Mouse (Mus musculus): ENCODE measurements around the gene Rnf227. TPM values are rescaled to one million over a fixed set of nuclear protein-coding genes. Genes with fewer than 3 reads are reported as not detected.

Gene Rnf227
- polyA plus RNA-seq, 1 experiment from 2014 or later: 24.5 TPM

GRCm38 (mm10) chr11:69331929-69332405 is 8.3 kb upstream of the Rnf227 start:
- H3K27me3 ChIP-seq: peaks cover 16% of the 10 kb centered on the region
- H3K4me2 ChIP-seq (replicated peaks): peak overlapping the region; percentile 61
- H3K27ac ChIP-seq (replicated peaks): peak overlapping the region; percentile 79
- H3K36me3 ChIP-seq: no peaks in the 10 kb centered on the region
- H3K9ac ChIP-seq: peak overlapping the region; percentile 45
- 2% methylated on average over 24 of the region's 24 CpGs for WGBS
- peak; percentile 77; the same call in 1 of the 2 replicates for ATAC-seq (ENCODE audit: insufficient number of reproducible peaks, low FRiP score, low TSS enrichment, low read depth)
- peak overlapping the region; percentile 58 for H3K4me3 ChIP-seq (replicated peaks)
- peaks cover 25% of the 10 kb centered on the region for H3K4me1 ChIP-seq
- H3K9me3 ChIP-seq (replicated peaks): no peaks in the 10 kb centered on the region

DNA sequence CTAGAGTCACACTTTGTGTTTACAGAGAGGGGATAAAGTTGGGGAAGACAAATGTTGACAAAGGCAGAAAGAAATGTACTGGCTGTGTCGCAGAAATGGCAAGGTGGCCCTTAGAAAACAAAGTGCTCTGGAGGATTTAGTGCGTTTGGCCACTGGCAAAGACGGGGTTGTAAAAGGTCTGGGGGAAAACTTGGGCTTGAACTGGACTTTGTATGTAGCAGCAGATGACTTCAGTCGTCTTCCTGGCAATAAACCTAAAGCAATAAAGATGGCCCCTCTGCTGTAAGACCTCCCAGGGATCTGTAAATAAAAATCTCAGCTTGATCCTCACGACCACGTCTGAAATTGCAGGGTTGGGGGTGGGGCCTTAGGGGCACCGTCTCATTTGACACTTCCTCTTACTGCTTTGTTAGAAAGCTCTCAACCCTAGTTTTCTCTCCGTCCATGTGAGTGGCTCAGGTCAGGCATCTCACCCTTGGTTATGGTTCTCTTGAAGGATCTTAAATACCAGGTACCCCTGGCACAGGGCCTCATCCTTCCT is 7.5 kb upstream of the Rnf227 start:
- no peak for ATAC-seq (ENCODE audit: insufficient number of reproducible peaks, low FRiP score, low TSS enrichment, low read depth)
- H3K4me2 ChIP-seq (replicated peaks): peak overlapping the region; percentile 61
- WGBS: 36% methylated on average over 8 of the region's 8 CpGs
- no peaks in the 10 kb centered on the region for H3K36me3 ChIP-seq
- peaks cover 23% of the 10 kb centered on the region for H3K4me1 ChIP-seq
- H3K4me3 ChIP-seq (replicated peaks): no peak overlapping the region; the same call in 1 of the 2 replicates
- H3K9ac ChIP-seq: 0 out of 2 replicates have a peak overlapping the region, but pooled peaks have one; percentile 45
- no peaks in the 10 kb centered on the region for H3K9me3 ChIP-seq (replicated peaks)
- no peak overlapping the region; the same call in 1 of the 2 replicates for H3K27ac ChIP-seq (replicated peaks)
- peaks cover 8% of the 10 kb centered on the region for H3K27me3 ChIP-seq

GRCm38 (mm10) chr11:69333922-69334321 is 6.3 kb upstream of the Rnf227 start:
- no peak for ATAC-seq (ENCODE audit: insufficient number of reproducible peaks, low FRiP score, low TSS enrichment, low read depth)
- Histone ChIP-seq H3K27ac (replicated peaks) (no peak overlapping the region), H3K4me3 (replicated peaks) (no peak overlapping the region), H3K9me3 (replicated peaks) (no peaks in the 10 kb centered on the region), H3K4me2 (replicated peaks) (no peak overlapping the region), H3K27me3 (peaks cover 3% of the 10 kb centered on the region; the same call in 1 of the 2 replicates), H3K4me1 (peaks cover 23% of the 10 kb centered on the region), H3K36me3 (no peaks in the 10 kb centered on the region), H3K9ac (no peak overlapping the region)
- 56% methylated on average over 3 of the region's 3 CpGs for WGBS

DNA sequence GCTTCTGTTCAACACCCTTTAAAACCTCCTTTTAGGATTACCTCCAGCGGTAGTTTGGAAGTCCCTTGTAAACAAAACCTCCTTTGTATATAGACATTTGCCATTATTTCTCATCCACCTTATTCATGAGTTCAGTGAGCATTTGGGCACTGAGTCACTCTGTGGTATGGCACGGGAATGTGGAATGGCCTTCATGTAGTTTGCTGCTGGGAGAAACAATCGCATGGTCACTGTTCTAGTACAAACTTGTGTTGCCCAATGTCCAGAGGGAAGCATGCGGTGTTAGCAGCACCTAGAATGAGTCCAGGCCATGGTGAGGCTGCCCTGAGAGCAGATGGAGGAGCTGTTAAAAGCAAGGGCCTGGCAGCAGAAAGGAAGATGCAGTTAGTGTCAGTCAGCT is 5.5 kb upstream of the Rnf227 start:
- Histone ChIP-seq H3K4me3 (replicated peaks) (no peak overlapping the region), H3K27ac (replicated peaks) (no peak overlapping the region), H3K9ac (no peak overlapping the region), H3K4me1 (peaks cover 26% of the 10 kb centered on the region), H3K9me3 (replicated peaks) (no peaks in the 10 kb centered on the region), H3K36me3 (no peaks in the 10 kb centered on the region), H3K27me3 (no peaks in the 10 kb centered on the region), H3K4me2 (replicated peaks) (no peak overlapping the region)
- WGBS: 66% methylated on average over 4 of the region's 4 CpGs
- ATAC-seq (ENCODE audit: insufficient number of reproducible peaks, low FRiP score, low TSS enrichment, low read depth): no peak

DNA sequence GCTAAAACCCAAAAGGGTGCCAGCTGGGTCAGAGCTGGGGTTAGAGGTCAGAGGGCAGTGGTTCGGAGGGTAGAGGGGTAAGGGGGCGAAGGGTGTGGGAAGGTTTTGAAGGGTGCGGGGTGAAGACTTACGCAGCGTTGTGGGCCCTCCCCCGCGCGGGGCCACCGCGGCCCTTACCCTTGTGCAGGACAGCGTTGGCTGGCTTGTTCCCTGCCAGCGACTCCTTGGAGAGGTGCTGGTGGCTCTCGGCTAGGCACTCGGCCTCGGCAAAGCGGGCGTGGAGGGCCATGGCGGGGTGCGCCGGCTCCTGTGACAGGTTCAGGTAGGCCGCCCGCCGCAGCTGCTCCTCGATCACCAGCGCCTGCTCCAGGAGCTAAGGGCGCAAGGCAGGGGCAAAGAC is 6.2 kb downstream of the Rnf227 start:
- Histone ChIP-seq H3K4me1 (peaks cover 2% of the 10 kb centered on the region), H3K36me3 (peaks cover 87% of the 10 kb centered on the region), H3K4me2 (replicated peaks) (no peak overlapping the region), H3K27ac (replicated peaks) (no peak overlapping the region), H3K27me3 (no peaks in the 10 kb centered on the region), H3K9ac (no peak overlapping the region), H3K4me3 (replicated peaks) (no peak overlapping the region), H3K9me3 (replicated peaks) (no peaks in the 10 kb centered on the region)
- 86% methylated on average over 26 of the region's 26 CpGs for WGBS
- ATAC-seq (ENCODE audit: insufficient number of reproducible peaks, low FRiP score, low TSS enrichment, low read depth): no peak

GRCm38 (mm10) chr11:69356544-69356943 is 16.3 kb downstream of the Rnf227 start:
- no peak overlapping the region for H3K9ac ChIP-seq
- 0 out of 2 replicates have a peak, but pooled peaks cover 3% of the 10 kb centered on the region for H3K4me1 ChIP-seq
- H3K36me3 ChIP-seq: peaks cover 98% of the 10 kb centered on the region
- no peak for ATAC-seq (ENCODE audit: insufficient number of reproducible peaks, low FRiP score, low TSS enrichment, low read depth)
- no peak overlapping the region for H3K4me2 ChIP-seq (replicated peaks)
- no peaks in the 10 kb centered on the region for H3K27me3 ChIP-seq
- H3K27ac ChIP-seq (replicated peaks): no peak overlapping the region
- no peaks in the 10 kb centered on the region for H3K9me3 ChIP-seq (replicated peaks)
- H3K4me3 ChIP-seq (replicated peaks): no peak overlapping the region
- WGBS: 91% methylated on average over 5 of the region's 5 CpGs

DNA sequence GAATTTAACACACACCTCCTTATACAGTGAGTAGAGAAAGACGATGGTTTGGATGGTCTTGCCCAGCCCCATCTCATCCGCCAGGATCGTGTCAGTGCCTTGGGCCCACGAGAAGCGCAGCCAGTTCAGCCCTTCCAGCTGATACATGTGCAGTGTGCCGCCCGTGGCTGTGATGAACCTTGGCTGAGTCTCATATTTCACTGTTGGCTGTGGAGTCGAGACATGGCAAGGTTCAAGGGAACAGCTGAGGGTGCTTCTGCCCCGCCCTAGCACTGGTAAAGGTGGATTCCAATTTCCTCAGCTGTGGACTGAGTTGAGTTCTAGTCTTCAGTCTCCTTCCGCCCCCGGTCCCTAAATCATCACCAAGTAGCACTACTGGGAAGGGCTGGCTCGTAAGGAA is 17.4 kb downstream of the Rnf227 start:
- 80% methylated on average over 12 of the region's 12 CpGs for WGBS
- no peak for ATAC-seq (ENCODE audit: insufficient number of reproducible peaks, low FRiP score, low TSS enrichment, low read depth)
- no peak overlapping the region for H3K4me2 ChIP-seq (replicated peaks)

GRCm38 (mm10) chr11:69362021-69362420 is 21.8 kb downstream of the Rnf227 start:
- no peak for ATAC-seq (ENCODE audit: insufficient number of reproducible peaks, low FRiP score, low TSS enrichment, low read depth)
- 31% methylated on average over 7 of the region's 7 CpGs for WGBS
- Histone ChIP-seq H3K27me3 (no peaks in the 10 kb centered on the region), H3K9me3 (replicated peaks) (no peaks in the 10 kb centered on the region), H3K4me2 (replicated peaks) (no peak overlapping the region), H3K4me3 (replicated peaks) (no peak overlapping the region), H3K36me3 (peaks cover 70% of the 10 kb centered on the region), H3K9ac (no peak overlapping the region), H3K4me1 (peaks cover 49% of the 10 kb centered on the region), H3K27ac (replicated peaks) (no peak overlapping the region)

More for the DNA sequence above, 17.4 kb downstream of the Rnf227 start:
- no peak overlapping the region for H3K27ac ChIP-seq (replicated peaks)
- no peaks in the 10 kb centered on the region for H3K9me3 ChIP-seq (replicated peaks)
- no peak overlapping the region for H3K4me3 ChIP-seq (replicated peaks)
- H3K4me1 ChIP-seq: peaks cover 12% of the 10 kb centered on the region
- no peak overlapping the region for H3K9ac ChIP-seq
- H3K27me3 ChIP-seq: no peaks in the 10 kb centered on the region
- H3K36me3 ChIP-seq: peaks cover 96% of the 10 kb centered on the region

DNA sequence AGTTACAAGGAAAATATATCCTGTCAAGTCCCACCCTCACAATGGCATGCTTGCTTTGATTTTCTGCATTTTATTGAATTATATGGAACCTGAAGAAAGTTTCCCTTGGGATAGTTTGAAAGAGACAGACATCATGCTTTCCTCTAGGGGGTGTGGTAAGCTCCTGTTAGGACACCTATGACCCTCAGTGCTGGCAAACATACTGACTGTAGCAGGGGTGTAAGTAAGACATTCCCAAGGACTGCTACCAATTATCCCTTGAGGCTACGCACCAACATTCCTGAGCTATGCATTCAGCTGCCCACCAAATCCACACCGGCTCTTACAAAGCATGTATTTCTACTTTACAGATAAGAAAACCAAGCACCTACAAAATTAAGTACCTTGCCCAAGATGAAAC is 22.2 kb downstream of the Rnf227 start:
- Histone ChIP-seq H3K4me3 (replicated peaks) (no peak overlapping the region), H3K27ac (replicated peaks) (peak overlapping the region; percentile 51), H3K4me2 (replicated peaks) (no peak overlapping the region), H3K4me1 (peaks cover 49% of the 10 kb centered on the region), H3K9me3 (replicated peaks) (no peaks in the 10 kb centered on the region), H3K27me3 (no peaks in the 10 kb centered on the region), H3K9ac (no peak overlapping the region), H3K36me3 (peaks cover 66% of the 10 kb centered on the region)
- no peak for ATAC-seq (ENCODE audit: insufficient number of reproducible peaks, low FRiP score, low TSS enrichment, low read depth)
- 22% methylated on average over 2 of the region's 2 CpGs for WGBS

- Histone ChIP-seq H3K9ac (0 out of 2 replicates have a peak overlapping the region, but pooled peaks have one; percentile 0), H3K4me1 (peaks cover 56% of the 10 kb centered on the region), H3K4me2 (replicated peaks) (peak overlapping the region; percentile 90), H3K27ac (replicated peaks) (peak overlapping the region; percentile 99), H3K27me3 (no peaks in the 10 kb centered on the region), H3K4me3 (replicated peaks) (peak overlapping the region; percentile 85; the same call in 1 of the 2 replicates), H3K9me3 (replicated peaks) (no peaks in the 10 kb centered on the region), H3K36me3 (peaks cover 47% of the 10 kb centered on the region)
- WGBS: 39% methylated on average over 8 of the region's 8 CpGs
- ATAC-seq (ENCODE audit: insufficient number of reproducible peaks, low FRiP score, low TSS enrichment, low read depth): no peak
Observed at GRCm38 (mm10) chr11:69364376-69364775, 24.1 kb downstream of the Rnf227 start.

- peak overlapping the region; percentile 99 for H3K27ac ChIP-seq (replicated peaks)
- no peak overlapping the region for H3K9ac ChIP-seq
- H3K4me3 ChIP-seq (replicated peaks): peak overlapping the region; percentile 85
- ATAC-seq (ENCODE audit: insufficient number of reproducible peaks, low FRiP score, low TSS enrichment, low read depth): peak; percentile 34; the same call in 1 of the 2 replicates
- peak overlapping the region; percentile 90 for H3K4me2 ChIP-seq (replicated peaks)
- H3K4me1 ChIP-seq: peaks cover 56% of the 10 kb centered on the region
- no peaks in the 10 kb centered on the region for H3K9me3 ChIP-seq (replicated peaks)
- 5% methylated on average over 6 of the region's 6 CpGs for WGBS
- H3K36me3 ChIP-seq: peaks cover 41% of the 10 kb centered on the region
- no peaks in the 10 kb centered on the region for H3K27me3 ChIP-seq
Observed at GRCm38 (mm10) chr11:69364910-69365309, 24.6 kb downstream of the Rnf227 start.

DNA sequence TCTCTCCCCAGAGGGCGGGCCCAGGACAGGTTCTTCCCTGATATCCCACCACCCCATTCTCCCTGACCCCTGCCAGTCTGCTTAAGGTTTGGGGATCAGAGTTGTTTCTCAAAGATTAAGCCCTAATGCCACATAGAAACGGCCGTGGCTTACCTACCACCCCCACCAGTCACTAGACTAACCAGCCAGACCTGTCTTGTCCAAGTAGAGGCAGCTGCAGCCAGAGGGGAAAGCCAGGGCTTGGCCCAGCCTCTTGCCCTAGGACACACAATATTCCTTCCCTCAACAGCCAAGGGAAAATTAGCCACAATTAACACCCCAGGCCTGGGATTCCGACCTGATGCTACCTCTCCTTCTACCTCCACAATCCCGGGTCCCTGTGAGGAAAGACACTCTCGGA is 25.5 kb downstream of the Rnf227 start:
- no peaks in the 10 kb centered on the region for H3K9me3 ChIP-seq (replicated peaks)
- peak overlapping the region; percentile 90 for H3K4me2 ChIP-seq (replicated peaks)
- peak overlapping the region; percentile 99 for H3K27ac ChIP-seq (replicated peaks)
- ATAC-seq (ENCODE audit: insufficient number of reproducible peaks, low FRiP score, low TSS enrichment, low read depth): no peak
- H3K27me3 ChIP-seq: no peaks in the 10 kb centered on the region
- H3K4me1 ChIP-seq: peaks cover 60% of the 10 kb centered on the region
- H3K4me3 ChIP-seq (replicated peaks): peak overlapping the region; percentile 85
- H3K9ac ChIP-seq: peak overlapping the region; percentile 33; the same call in 1 of the 2 replicates
- WGBS: 9% methylated on average over 6 of the region's 6 CpGs
- H3K36me3 ChIP-seq: peaks cover 33% of the 10 kb centered on the region
